Mouse (Mus musculus): Measurements from ENCODE around the gene Zeb2. TPM values are rescaled to one million over a fixed set of nuclear protein-coding genes. Genes with fewer than 3 reads are reported as not detected.

Gene Zeb2
- polyA plus RNA-seq, 1 experiment = 0.54 TPM

- Histone ChIP-seq H3K27me3 (ENCODE audit: control insufficient read depth) (no peaks in the 10 kb centered on the region), H3K9me3 (ENCODE audit: control insufficient read depth, low read length) (no peaks in the 10 kb centered on the region), H3K4me3 (replicated peaks) (no peak overlapping the region), H3K36me3 (ENCODE audit: control insufficient read depth) (no peaks in the 10 kb centered on the region), H3K4me1 (ENCODE audit: control insufficient read depth) (peaks cover 3% of the 10 kb centered on the region)
- TF ChIP-seq GATA1 (IDR thresholded peaks at IDR 0.05; ENCODE audit: low read length) (no peak), TAL1 (IDR thresholded peaks at IDR 0.05; ENCODE audit: low read length) (no peak)
Observed at GRCm38 (mm10) chr2:44944689-44945088, 172.5 kb downstream of the Zeb2 start.

Other genes starting within 250 kb of the Zeb2 start
- gene Gtdc1, start 189.7 kb downstream of the Zeb2 start, polyA plus RNA-seq (2012) = 0.21 and 0.52 TPM in 2 replicates